In genomic region chr13:63525571-63526197, GRCm38 (mm10) we compare ENCODE assay signal across 12 mouse cellular contexts. TPM values are rescaled to one million over a fixed set of nuclear protein-coding genes. Genes with fewer than 3 reads are reported as not detected.
DNase-seq lines count a peak whose midpoint lies in the region; ATAC-seq lines count a peak whose summit lies in the region.
"Had no signal": no experiment of that assay in that cellular context is flagged by ENCODE, and none has a peak within 500 bp of the region (broad histone marks: within the 10 kb centered on the region; RNA-seq: fewer than 3 reads in every experiment).

No protein-coding gene starts in this region.

- H3K4me3 ChIP-seq in kidney, embryonic 16.5 days (ENCODE audit: low read length): no peak overlapping the region
- H3K4me3 ChIP-seq in embryonic facial prominence, embryonic 11.5 days (ENCODE audit: low read depth, low read length): no peak overlapping the region
- H3K4me3 ChIP-seq in embryonic facial prominence, embryonic 14.5 days (ENCODE audit: low read depth, low read length): no peak overlapping the region
- H3K4me3 ChIP-seq in limb, embryonic 13.5 days: no peak overlapping the region
- H3K4me3 ChIP-seq: heart, adult 2 months; liver, embryonic 12.5 days had no signal

- peaks cover 67% of the 10 kb centered on the region for H3K36me3 ChIP-seq in kidney, embryonic 16.5 days (ENCODE audit: insufficient read depth, low read length)
- peaks cover 6% of the 10 kb centered on the region for H3K36me3 ChIP-seq in embryonic facial prominence, embryonic 11.5 days (replicated peaks; ENCODE audit: control insufficient read depth, insufficient read depth, low read depth, low read length)
- peaks cover 74% of the 10 kb centered on the region for H3K36me3 ChIP-seq in embryonic facial prominence, embryonic 14.5 days (ENCODE audit: control insufficient read depth, insufficient read depth, low read length)
- H3K36me3 ChIP-seq in limb, embryonic 13.5 days: peaks cover 79% of the 10 kb centered on the region

- H3K4me2 ChIP-seq in kidney, embryonic 16.5 days (replicated peaks; ENCODE audit: low read depth, low read length): no peak overlapping the region
- no peak overlapping the region; the same call in 1 of the 2 replicates for H3K4me2 ChIP-seq in embryonic facial prominence, embryonic 11.5 days (ENCODE audit: low read depth, low read length)
- H3K4me2 ChIP-seq in embryonic facial prominence, embryonic 14.5 days (ENCODE audit: low read depth, low read length): no peak overlapping the region
- peak overlapping the region; percentile 16; the same call in 1 of the 2 replicates for H3K4me2 ChIP-seq in limb, embryonic 13.5 days (replicated peaks)
- H3K4me2 ChIP-seq: liver, embryonic 12.5 days had no signal

- H3K27ac ChIP-seq in kidney, embryonic 16.5 days (ENCODE audit: low read length): peak overlapping the region; percentile 1; the same call in 1 of the 2 replicates
- 0 out of 2 replicates have a peak overlapping the region, but pooled peaks have one; percentile 3 for H3K27ac ChIP-seq in embryonic facial prominence, embryonic 11.5 days (replicated peaks; ENCODE audit: low read depth, low read length)
- peak overlapping the region; percentile 76 for H3K27ac ChIP-seq in embryonic facial prominence, embryonic 14.5 days (replicated peaks; ENCODE audit: low read depth, low read length)
- H3K27ac ChIP-seq in limb, embryonic 13.5 days: peak overlapping the region; percentile 69
- H3K27ac ChIP-seq: heart, adult 2 months; liver, embryonic 12.5 days had no signal

- no peaks in the 10 kb centered on the region for H3K27me3 ChIP-seq in kidney, embryonic 16.5 days (ENCODE audit: insufficient read depth, low read length)
- H3K27me3 ChIP-seq in embryonic facial prominence, embryonic 11.5 days (ENCODE audit: control insufficient read depth, insufficient read depth, low read length): no peaks in the 10 kb centered on the region
- no peaks in the 10 kb centered on the region for H3K27me3 ChIP-seq in embryonic facial prominence, embryonic 14.5 days (replicated peaks; ENCODE audit: control insufficient read depth, insufficient read depth, low read length)
- no peaks in the 10 kb centered on the region for H3K27me3 ChIP-seq in limb, embryonic 13.5 days
- H3K27me3 ChIP-seq: liver, embryonic 12.5 days had no signal

- 61% methylated on average over 11 of the region's 11 CpGs for WGBS in kidney, embryonic 16.5 days
- WGBS in embryonic facial prominence, embryonic 11.5 days: 26% methylated on average over 11 of the region's 11 CpGs
- 14% methylated on average over 11 of the region's 11 CpGs for WGBS in embryonic facial prominence, embryonic 14.5 days
- 19% methylated on average over 11 of the region's 11 CpGs for WGBS in limb, embryonic 13.5 days

- H3K9ac ChIP-seq in kidney, embryonic 16.5 days (replicated peaks; ENCODE audit: low read length): no peak overlapping the region
- no peak overlapping the region for H3K9ac ChIP-seq in embryonic facial prominence, embryonic 11.5 days (replicated peaks; ENCODE audit: low read length)
- no peak overlapping the region for H3K9ac ChIP-seq in embryonic facial prominence, embryonic 14.5 days (ENCODE audit: low read depth, low read length)
- no peak overlapping the region for H3K9ac ChIP-seq in limb, embryonic 13.5 days
- H3K9ac ChIP-seq: liver, embryonic 12.5 days had no signal

- no peaks in the 10 kb centered on the region for H3K9me3 ChIP-seq in kidney, embryonic 16.5 days (ENCODE audit: low read length)
- no peaks in the 10 kb centered on the region for H3K9me3 ChIP-seq in embryonic facial prominence, embryonic 11.5 days (replicated peaks; ENCODE audit: control insufficient read depth, low read length)
- no peaks in the 10 kb centered on the region for H3K9me3 ChIP-seq in embryonic facial prominence, embryonic 14.5 days (ENCODE audit: control insufficient read depth, low read length)
- no peaks in the 10 kb centered on the region for H3K9me3 ChIP-seq in limb, embryonic 13.5 days
- H3K9me3 ChIP-seq: liver, embryonic 12.5 days had no signal

- no peak for ATAC-seq in kidney, embryonic 16.5 days (ENCODE audit: low FRiP score, low TSS enrichment)
- no peak for ATAC-seq in embryonic facial prominence, embryonic 11.5 days (replicated peaks; ENCODE audit: insufficient number of reproducible peaks, low FRiP score, low TSS enrichment, low read depth)
- ATAC-seq in embryonic facial prominence, embryonic 14.5 days (ENCODE audit: low read depth): peak; percentile 38; the same call in 1 of the 2 replicates
- no peak for ATAC-seq in limb, embryonic 13.5 days (ENCODE audit: low FRiP score, low read depth)
- ATAC-seq: liver, embryonic 12.5 days had no signal

- peaks cover 59% of the 10 kb centered on the region for H3K4me1 ChIP-seq in kidney, embryonic 16.5 days (ENCODE audit: insufficient read depth, low read length)
- H3K4me1 ChIP-seq in embryonic facial prominence, embryonic 11.5 days (ENCODE audit: control insufficient read depth, insufficient read depth, low read length): peaks cover 21% of the 10 kb centered on the region
- H3K4me1 ChIP-seq in embryonic facial prominence, embryonic 14.5 days (ENCODE audit: control insufficient read depth, insufficient read depth, low read length): peaks cover 72% of the 10 kb centered on the region
- peaks cover 87% of the 10 kb centered on the region for H3K4me1 ChIP-seq in limb, embryonic 13.5 days

- DNase-seq in kidney, postnatal 10 days: no peak
- peak; percentile 69 for DNase-seq in embryonic facial prominence, embryonic 11.5 days (ENCODE audit: low spot score)
- peak; percentile 84 for DNase-seq in embryonic facial prominence, embryonic 14.5 days (ENCODE audit: low spot score)
- no peak for DNase-seq in gastrocnemius, postnatal 25 days
- no peak for DNase-seq in spleen, adult 18-20 months
- DNase-seq: adrenal gland, postnatal 10 days; heart, adult 2 months; heart, postnatal 14 days; right cerebral cortex, adult 18-20 months had no signal

RNA-seq across cellular contexts. Expression of gene Fancc, which starts 28.6 kb away (rescaled TPM):
- polyA plus RNA-seq in kidney, embryonic 16.5 days (2015; fragmentation: Nextera tagmentation; extraction: Ambion mirVana): 22.2 and 24.5 TPM in 2 replicates
- 21.8 and 25.9 TPM in 2 replicates for polyA plus RNA-seq in embryonic facial prominence, embryonic 11.5 days (2014; fragmentation: Nextera tagmentation; extraction: Ambion mirVana)
- polyA plus RNA-seq in embryonic facial prominence, embryonic 14.5 days (2014; fragmentation: Nextera tagmentation; extraction: Ambion mirVana): 17.1 and 17.3 TPM in 2 replicates
- 22.2 and 23.2 TPM in 2 replicates for polyA plus RNA-seq in limb, embryonic 13.5 days (2015; fragmentation: Nextera tagmentation; extraction: Ambion mirVana)
- 1 to 10 TPM; 2.0 to 2.3 TPM for total RNA-seq in gastrocnemius, postnatal 25 days (2021)

RNA-seq across cellular contexts. Expression of gene Ptch1, which starts 47.7 kb away (rescaled TPM):
- 15.8 and 18.9 TPM in 2 replicates for polyA plus RNA-seq in kidney, embryonic 16.5 days (2015; fragmentation: Nextera tagmentation; extraction: Ambion mirVana)
- 24.9 and 27.4 TPM in 2 replicates for polyA plus RNA-seq in embryonic facial prominence, embryonic 11.5 days (2014; fragmentation: Nextera tagmentation; extraction: Ambion mirVana)
- polyA plus RNA-seq in embryonic facial prominence, embryonic 14.5 days (2014; fragmentation: Nextera tagmentation; extraction: Ambion mirVana): 22.7 and 23.2 TPM in 2 replicates
- 27.4 and 30.0 TPM in 2 replicates for polyA plus RNA-seq in limb, embryonic 13.5 days (2015; fragmentation: Nextera tagmentation; extraction: Ambion mirVana)
- 10 to 100 TPM in 1 of 2 experiments, 1 to 10 TPM in 1; 9.9 to 11.2 TPM for total RNA-seq in gastrocnemius, postnatal 25 days (2021)

Comparison
In these comparisons a context has a peak if more than half of its experiments do, and no peak if none do; other contexts are left out.
1. H3K27ac ChIP-seq: peak in every context shown above with its lines; median percentile 76 in embryonic facial prominence, embryonic 14.5 days; 69 in limb, embryonic 13.5 days; 3 in embryonic facial prominence, embryonic 11.5 days; 1 in kidney, embryonic 16.5 days.
2. DNase-seq: peak in embryonic facial prominence, embryonic 11.5 days (single experiment) and embryonic facial prominence, embryonic 14.5 days (single experiment); none in kidney, postnatal 10 days (single experiment), gastrocnemius, postnatal 25 days (single experiment) and spleen, adult 18-20 months (0 of 2).